Mouse (Mus musculus) liver, postnatal 0 days (tissue): ENCODE measurements around the gene Fam89b. TPM values are rescaled to one million over a fixed set of nuclear protein-coding genes. Genes with fewer than 3 reads are reported as not detected.

Source experiments
- ATAC-seq: fragments of 200-750 bp; cut with Nextera tagmentation; 2 replicates; pipeline ENCODE4 v1.8.0; 2017; ENCODE audit warnings: mild to moderate bottlenecking, moderate library complexity
- DNase-seq: peaks from one replicate; pipeline ENCODE4 v3.0.0-alpha.2; 2016
- H3K27ac ChIP-seq: fragments of 300-500 bp; sonication (generic); 2 replicates; pipeline ENCODE4 v1.5.1; 2014; ENCODE audit warnings: antibody characterized with exemption, moderate library complexity, mild to moderate bottlenecking, low read depth
- H3K27me3 ChIP-seq: fragments of 300-500 bp; sonication (generic); 2 replicates; pipeline ENCODE4 v1.6.1; 2014; ENCODE audit warnings: low read length, control low read depth, mixed read lengths; ENCODE audit not compliant: insufficient read depth
- H3K36me3 ChIP-seq: fragments of 300-500 bp; sonication (generic); replicated peaks from 2 replicates; pipeline ENCODE4 v1.6.1; 2014; ENCODE audit warnings: mild to moderate bottlenecking, control low read depth, low read length, moderate library complexity, mixed read lengths; ENCODE audit not compliant: insufficient read depth
- H3K4me1 ChIP-seq: fragments of 300-500 bp; sonication (generic); 2 replicates; pipeline ENCODE4 v1.6.1; 2014; ENCODE audit warnings: antibody characterized with exemption, mild to moderate bottlenecking, control low read depth; ENCODE audit not compliant: insufficient read depth
- H3K4me2 ChIP-seq: fragments of 300-500 bp; sonication (generic); 2 replicates; pipeline ENCODE4 v1.6.1; 2014; ENCODE audit warnings: low read depth, mild to moderate bottlenecking, low read length, moderate library complexity, mixed read lengths
- H3K4me3 ChIP-seq: fragments of 300-500 bp; sonication (generic); 2 replicates; pipeline ENCODE4 v1.5.1; 2014; ENCODE audit warnings: low read depth, low read length
- H3K9ac ChIP-seq: fragments of 300-500 bp; sonication (generic); replicated peaks from 2 replicates; pipeline ENCODE4 v1.6.1; 2014; ENCODE audit warnings: mild to moderate bottlenecking, moderate library complexity
- H3K9me3 ChIP-seq: fragments of 300-500 bp; sonication (generic); 2 replicates; pipeline ENCODE4 v1.6.1; 2016; ENCODE audit warnings: mild to moderate bottlenecking, control low read depth, low read length, mixed read lengths
- CTCF ChIP-seq: sonication (generic); IDR thresholded peaks from 2 replicates; pipeline ENCODE4 v1.5.1; 2016; ENCODE audit warnings: antibody characterized with exemption, low read depth
- EP300 ChIP-seq: IDR thresholded peaks from 2 replicates; pipeline ENCODE4 v1.6.1; 2016; ENCODE audit warnings: antibody characterized with exemption, low read depth, mild to moderate bottlenecking
- WGBS: fragments of 180-500 bp; shearing (Covaris S2); extraction: QIAGEN DNeasy Blood & Tissue Kit; methylation state at CpG from one replicate; pipeline ENCODE4 v1.1.7; 2014; ENCODE audit not compliant: insufficient replicate concordance; 5-methylcytosine and 5-hydroxymethylcytosine counted together
- polyA plus RNA-seq: library from polyadenylated mRNA; unstranded; fragments of >200 nt; fragmentation: Nextera tagmentation; extraction: Ambion mirVana; gene quantifications from 2 replicates; pipeline ENCODE4 v1.2.1, GENCODE M21; 2015

Fam89b gene
- polyA plus RNA-seq, 1 experiment from 2014 or later = 28.9 TPM

DNA sequence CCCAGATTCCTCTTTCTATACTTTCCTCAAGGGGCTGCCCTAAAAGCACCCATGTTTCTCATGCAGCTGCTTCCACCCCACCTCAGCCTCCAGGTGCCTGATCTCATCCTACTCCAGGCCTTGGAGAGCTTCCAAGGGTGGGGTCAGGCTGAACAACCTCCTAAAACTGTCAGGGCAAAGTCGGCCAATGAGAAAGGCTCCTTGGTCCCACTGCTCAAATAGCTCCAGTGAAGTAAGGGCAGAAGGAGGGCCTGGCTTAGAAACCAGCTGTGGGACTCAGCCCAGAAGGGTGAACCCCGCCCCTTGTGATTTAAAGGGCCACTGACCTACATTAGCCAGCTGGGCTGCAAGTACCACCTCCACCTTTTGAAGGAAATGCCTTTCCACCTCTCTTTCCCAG lies 15.7 kb downstream of the Fam89b start:
- DNase-seq (peak; percentile 55), ATAC-seq (peak; percentile 59)
- WGBS = 14% methylated on average over 2 of the region's 2 CpGs
- TF ChIP-seq CTCF (no peak), EP300 (no peak)
- Histone ChIP-seq H3K27ac (0 out of 2 replicates have a peak overlapping the region, but pooled peaks have one; percentile 18), H3K27me3 (no peaks in the 10 kb centered on the region), H3K4me1 (peaks cover 25% of the 10 kb centered on the region), H3K4me3 (no peak overlapping the region), H3K36me3 (peaks cover 91% of the 10 kb centered on the region), H3K9me3 (no peaks in the 10 kb centered on the region), H3K9ac (peak overlapping the region; percentile 27), H3K4me2 (peak overlapping the region; percentile 5; the same call in 1 of the 2 replicates)

DNA sequence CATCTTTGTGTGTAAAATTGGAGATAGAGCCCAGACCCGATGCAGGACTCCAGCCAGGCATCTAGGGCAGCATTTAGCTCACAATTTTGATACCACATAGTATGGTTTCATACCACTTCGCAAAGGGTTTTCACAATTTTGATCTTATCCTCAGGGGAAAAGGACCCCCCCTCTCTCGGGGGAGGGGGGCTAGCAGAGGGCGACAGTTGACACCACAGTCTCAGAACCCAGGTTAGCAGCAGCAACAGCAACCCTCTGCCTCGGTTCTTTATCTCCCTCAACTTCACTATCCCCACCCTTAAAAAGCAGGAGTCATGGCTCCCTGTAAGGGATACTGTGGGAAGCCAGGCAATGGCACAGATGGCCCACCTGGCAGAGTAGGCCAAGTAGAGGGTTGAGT lies 16.2 kb downstream of the Fam89b start:
- WGBS = 75% methylated on average over 5 of the region's 5 CpGs
- H3K27me3 ChIP-seq = no peaks in the 10 kb centered on the region
- peaks cover 91% of the 10 kb centered on the region for H3K36me3 ChIP-seq
- TF ChIP-seq CTCF (no peak), EP300 (no peak)
- ATAC-seq (no peak), DNase-seq (no peak)
- no peaks in the 10 kb centered on the region for H3K9me3 ChIP-seq
- H3K4me2 ChIP-seq = peak overlapping the region; percentile 5; the same call in 1 of the 2 replicates
- 0 out of 2 replicates have a peak overlapping the region, but pooled peaks have one; percentile 3 for H3K27ac ChIP-seq
- H3K9ac ChIP-seq = peak overlapping the region; percentile 27
- H3K4me1 ChIP-seq = peaks cover 25% of the 10 kb centered on the region
- H3K4me3 ChIP-seq = no peak overlapping the region

- no peak overlapping the region for H3K27ac ChIP-seq
- ATAC-seq (no peak), DNase-seq (peak; percentile 47)
- H3K4me3 ChIP-seq = no peak overlapping the region
- H3K9ac ChIP-seq = no peak overlapping the region
- no peaks in the 10 kb centered on the region for H3K27me3 ChIP-seq
- no peak for TF ChIP-seq CTCF
- no peak for TF ChIP-seq EP300
- peaks cover 24% of the 10 kb centered on the region for H3K4me1 ChIP-seq
- 67% methylated on average over 14 of the region's 14 CpGs for WGBS
- H3K36me3 ChIP-seq = peaks cover 91% of the 10 kb centered on the region
- no peaks in the 10 kb centered on the region for H3K9me3 ChIP-seq
- H3K4me2 ChIP-seq = no peak overlapping the region
These were observed 17.5 kb downstream of the Fam89b start for GRCm38 (mm10) chr19:5711907-5712460.

DNA sequence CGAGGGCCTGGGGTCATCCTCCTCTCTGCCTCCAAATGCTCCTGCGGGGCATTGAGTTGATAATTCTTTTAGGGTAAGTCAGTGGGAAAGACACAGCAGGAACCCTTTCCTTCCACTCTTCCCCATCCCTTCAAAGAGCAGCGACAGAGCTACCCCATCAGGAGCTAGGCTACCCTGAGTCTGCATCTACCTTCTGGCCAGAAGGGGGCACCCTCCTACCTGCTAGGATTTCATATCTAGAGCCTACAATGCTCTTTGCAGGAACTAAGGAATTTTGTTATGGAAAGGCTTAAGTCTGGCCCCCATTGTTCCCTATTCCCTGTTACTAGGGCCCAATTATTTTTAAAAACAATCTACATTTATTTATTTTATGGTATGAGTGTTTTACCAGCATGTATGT lies 18.2 kb downstream of the Fam89b start:
- H3K36me3 ChIP-seq = peaks cover 91% of the 10 kb centered on the region
- TF ChIP-seq CTCF = peak; percentile 91
- TF ChIP-seq EP300 = no peak
- H3K4me2 ChIP-seq = no peak overlapping the region
- no peak overlapping the region for H3K9ac ChIP-seq
- H3K27ac ChIP-seq = no peak overlapping the region
- H3K4me1 ChIP-seq = peaks cover 20% of the 10 kb centered on the region
- no peak overlapping the region for H3K4me3 ChIP-seq
- 40% methylated on average over 3 of the region's 3 CpGs for WGBS
- no peaks in the 10 kb centered on the region for H3K9me3 ChIP-seq
- ATAC-seq (no peak), DNase-seq (peak; percentile 72)
- H3K27me3 ChIP-seq = no peaks in the 10 kb centered on the region

DNA sequence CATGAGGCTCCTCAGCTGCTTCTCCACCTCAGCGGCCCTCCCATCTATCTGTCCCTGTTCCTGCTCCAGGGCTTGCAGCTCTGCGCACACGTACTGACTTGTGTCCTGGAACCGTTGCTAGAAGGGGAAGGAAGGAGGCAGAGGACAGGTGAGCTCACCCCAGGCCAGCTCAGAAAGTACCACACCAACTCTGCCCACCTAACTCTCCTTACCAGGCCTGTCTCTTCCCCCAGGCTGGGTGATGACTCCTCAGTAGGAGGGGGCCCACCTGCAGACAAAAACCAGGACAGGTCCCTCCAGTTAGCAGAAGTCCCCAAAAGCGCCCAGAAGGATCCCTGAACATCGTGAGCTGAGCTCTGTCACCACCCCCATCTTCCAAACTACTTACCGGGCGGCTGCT lies 18.9 kb downstream of the Fam89b start:
- 95% methylated on average over 8 of the region's 8 CpGs for WGBS
- ATAC-seq (no peak), DNase-seq (no peak)
- H3K4me3 ChIP-seq = no peak overlapping the region
- H3K4me1 ChIP-seq = peaks cover 20% of the 10 kb centered on the region
- TF ChIP-seq EP300 (no peak), CTCF (no peak)
- peaks cover 90% of the 10 kb centered on the region for H3K36me3 ChIP-seq
- H3K9me3 ChIP-seq = no peaks in the 10 kb centered on the region
- H3K27ac ChIP-seq = no peak overlapping the region
- no peaks in the 10 kb centered on the region for H3K27me3 ChIP-seq
- no peak overlapping the region for H3K4me2 ChIP-seq
- H3K9ac ChIP-seq = no peak overlapping the region

DNA sequence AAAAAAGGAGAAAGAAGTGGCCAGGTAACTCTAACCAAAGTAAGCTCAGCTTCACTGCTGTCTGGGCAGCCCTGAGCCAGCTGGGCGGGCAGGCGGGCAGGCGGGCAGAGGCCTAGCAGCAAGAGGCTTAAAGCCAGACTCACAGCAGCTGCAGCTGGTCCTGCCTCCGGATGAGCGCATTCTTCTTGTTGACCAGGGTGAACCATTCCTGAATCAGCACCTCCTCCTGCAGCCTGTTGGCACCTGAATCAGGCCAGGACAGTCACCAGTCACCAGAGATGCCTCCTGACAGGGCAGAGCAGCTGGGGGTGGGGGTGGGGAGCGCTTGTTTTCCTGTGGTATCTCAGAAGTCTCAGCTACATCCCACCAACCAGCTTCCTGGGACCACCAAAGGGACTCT lies 19.4 kb downstream of the Fam89b start:
- H3K9ac ChIP-seq = no peak overlapping the region
- no peak overlapping the region for H3K4me3 ChIP-seq
- H3K4me2 ChIP-seq = no peak overlapping the region
- 96% methylated on average over 6 of the region's 6 CpGs for WGBS
- H3K9me3 ChIP-seq = no peaks in the 10 kb centered on the region
- peaks cover 25% of the 10 kb centered on the region for H3K4me1 ChIP-seq
- H3K27me3 ChIP-seq = no peaks in the 10 kb centered on the region
- no peak for DNase-seq
- ATAC-seq = no peak
- H3K27ac ChIP-seq = no peak overlapping the region
- peaks cover 85% of the 10 kb centered on the region for H3K36me3 ChIP-seq
- TF ChIP-seq CTCF (no peak), EP300 (no peak)
